Mouse (Mus musculus): ENCODE measurements at regions not wholly inside any gene's neighbourhood (a gene's known extent, or its start where the extent isn't known, plus 50 kb on each side); places are given as distances from the start of the nearest gene placed in this dataset.

DNA sequence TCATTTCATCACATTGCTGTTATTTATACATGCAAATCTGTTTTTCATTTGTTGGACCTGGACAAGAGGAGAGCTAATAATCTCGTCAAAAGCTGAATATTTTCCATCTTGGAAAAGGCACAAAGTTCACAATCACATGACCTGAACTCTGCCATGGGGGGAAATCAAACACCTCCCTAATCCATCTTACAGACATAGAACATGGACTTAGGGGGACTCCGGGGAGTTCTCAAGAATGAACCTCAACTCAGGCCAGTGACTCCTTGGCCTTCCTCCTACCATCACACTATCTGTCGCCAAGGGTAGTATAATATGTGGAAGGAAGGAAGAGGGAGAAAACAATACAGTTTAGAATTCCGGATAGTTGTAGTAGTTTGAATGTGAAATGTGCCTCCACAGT, 602.1 kb downstream of the Ebf1 start:
- TF ChIP-seq CTCF (IDR thresholded peaks at IDR 0.05; ENCODE audit: extremely low read depth, insufficient read depth, insufficient read length, insufficient replicate concordance), result no peak
- TF ChIP-seq POLR2A (IDR thresholded peaks at IDR 0.05; ENCODE audit: low read depth, low read length), result no peak

Data from spleen, adult 2 months (tissue).